Mouse (Mus musculus) intestine, embryonic 16.5 days (tissue): ENCODE measurements around the gene Olfr694. TPM values are rescaled to one million over a fixed set of nuclear protein-coding genes. Genes with fewer than 3 reads are reported as not detected.
A peak's percentile ranks its signal among the peaks of the same experiment; 100 is the strongest.
"Not testable (repeated sequence)": the region's sequence is repeated elsewhere in the genome, so short reads cannot be mapped to it uniquely, and the experiment has no call there.

Experiments used
- ATAC-seq: fragments of 200-750 bp; cut with Nextera tagmentation; 2 replicates; pipeline ENCODE4 v1.8.0; 2017; ENCODE audit warnings: moderate TSS enrichment, moderate library complexity
- H3K27ac ChIP-seq: fragments of 300-500 bp; sonication (generic); 2 replicates; pipeline ENCODE4 v1.5.1; 2014; ENCODE audit warnings: mild to moderate bottlenecking, low read length
- H3K27me3 ChIP-seq: fragments of 300-500 bp; sonication (generic); replicated peaks from 2 replicates; pipeline ENCODE4 v1.6.1; 2014; ENCODE audit warnings: low read length, control low read depth, mixed read lengths; ENCODE audit not compliant: control insufficient read depth, insufficient read depth
- H3K36me3 ChIP-seq: fragments of 300-500 bp; sonication (generic); 2 replicates; pipeline ENCODE4 v1.6.1; 2014; ENCODE audit warnings: low read length, control low read depth; ENCODE audit not compliant: control insufficient read depth, insufficient read depth
- H3K4me1 ChIP-seq: fragments of 300-500 bp; sonication (generic); 2 replicates; pipeline ENCODE4 v1.6.1; 2014; ENCODE audit warnings: low read length, control low read depth, mixed read lengths; ENCODE audit not compliant: control insufficient read depth, insufficient read depth
- H3K4me2 ChIP-seq: fragments of 300-500 bp; sonication (generic); 2 replicates; pipeline ENCODE4 v1.6.1; 2014; ENCODE audit warnings: low read depth, low read length, control low read depth
- H3K4me3 ChIP-seq: fragments of 300-500 bp; sonication (generic); 2 replicates; pipeline ENCODE4 v1.5.1; 2014; ENCODE audit warnings: mild to moderate bottlenecking, low read length
- H3K9ac ChIP-seq: fragments of 300-500 bp; sonication (generic); 2 replicates; pipeline ENCODE4 v1.6.1; 2014; ENCODE audit warnings: low read depth, low read length
- H3K9me3 ChIP-seq: fragments of 300-500 bp; sonication (generic); 2 replicates; pipeline ENCODE4 v1.6.1; 2016; ENCODE audit warnings: low read length, control low read depth; ENCODE audit not compliant: control insufficient read depth
- WGBS: fragments of 180-500 bp; shearing (Covaris S2); extraction: QIAGEN DNeasy Blood & Tissue Kit; methylation state at CpG from one replicate; pipeline ENCODE4 v1.1.7; 2014; 5-methylcytosine and 5-hydroxymethylcytosine counted together
- polyA plus RNA-seq: library from polyadenylated mRNA; unstranded; fragments of >200 nt; fragmentation: Nextera tagmentation; extraction: Ambion mirVana; gene quantifications from 2 replicates; pipeline ENCODE4 v1.2.1, GENCODE M21; 2015

Olfr694 gene
- polyA plus RNA-seq: not detected in 2 replicates

- WGBS: 83% methylated on average over 1 of the region's 1 CpGs
- Histone ChIP-seq H3K27me3 (no peaks in the 10 kb centered on the region), H3K9ac (no peak within 1 kb of the TSS), H3K4me1 (no peaks in the 10 kb centered on the region), H3K9me3 (no peaks in the 10 kb centered on the region), H3K36me3 (no peaks in the 10 kb centered on the region), H3K4me3 (no peak within 1 kb of the TSS), H3K27ac (no peak within 1 kb of the TSS), H3K4me2 (no peak within 1 kb of the TSS)
- ATAC-seq: no peak
These were observed at the start of gene Olfr694 for GRCm38 (mm10) chr7:106691714-106692113. Gene Olfr694 (minus strand): TSS chr7:106691814.

- no peaks in the 10 kb centered on the region for H3K36me3 ChIP-seq
- H3K27ac ChIP-seq: no peak overlapping the region
- no peaks in the 10 kb centered on the region for H3K9me3 ChIP-seq
- no peak overlapping the region for H3K9ac ChIP-seq
- ATAC-seq: no peak
- H3K27me3 ChIP-seq: no peaks in the 10 kb centered on the region
- H3K4me3 ChIP-seq: no peak overlapping the region
- 0 out of 2 replicates have a peak, but pooled peaks cover 3% of the 10 kb centered on the region for H3K4me1 ChIP-seq
- H3K4me2 ChIP-seq: no peak overlapping the region
These were observed 45.4 kb upstream of the Olfr694 start for GRCm38 (mm10) chr7:106737028-106737427.

GRCm38 (mm10) chr7:106733717-106734116, 42.1 kb upstream of the Olfr694 start:
- Histone ChIP-seq H3K27ac (no peak overlapping the region), H3K9me3 (no peaks in the 10 kb centered on the region), H3K9ac (no peak overlapping the region), H3K4me2 (no peak overlapping the region), H3K4me3 (no peak overlapping the region), H3K27me3 (no peaks in the 10 kb centered on the region), H3K36me3 (no peaks in the 10 kb centered on the region), H3K4me1 (0 out of 2 replicates have a peak, but pooled peaks cover 3% of the 10 kb centered on the region)
- peak; percentile 93 for ATAC-seq
- WGBS: 24% methylated on average over 2 of the region's 2 CpGs

- not testable (repeated sequence) for H3K4me2 ChIP-seq, H3K4me1 ChIP-seq, H3K9ac ChIP-seq, H3K36me3 ChIP-seq, H3K27me3 ChIP-seq, H3K4me3 ChIP-seq, H3K9me3 ChIP-seq, H3K27ac ChIP-seq, ATAC-seq
- WGBS: 77% methylated on average over 2 of the region's 2 CpGs
These were observed 34.0 kb upstream of the Olfr694 start for GRCm38 (mm10) chr7:106725654-106726053.

- no peak within 1 kb of the TSS for H3K27ac ChIP-seq
- no peak within 1 kb of the TSS for H3K4me2 ChIP-seq
- no peak for ATAC-seq
These were observed 24.7 kb upstream of the Olfr694 start, which contains the start of gene Olfr695 for GRCm38 (mm10) chr7:106716296-106716695. Gene Olfr695 (minus strand): TSS chr7:106716396.

GRCm38 (mm10) chr7:106711463-106711862, 19.8 kb upstream of the Olfr694 start:
- Histone ChIP-seq H3K9ac (no peak overlapping the region), H3K4me2 (no peak overlapping the region), H3K4me1 (no peaks in the 10 kb centered on the region), H3K9me3 (no peaks in the 10 kb centered on the region), H3K36me3 (no peaks in the 10 kb centered on the region), H3K4me3 (no peak overlapping the region), H3K27me3 (no peaks in the 10 kb centered on the region), H3K27ac (no peak overlapping the region)
- no peak for ATAC-seq
- 90% methylated on average over 6 of the region's 6 CpGs for WGBS

More at GRCm38 (mm10) chr7:106716296-106716695, 24.7 kb upstream of the Olfr694 start, which contains the start of gene Olfr695:
- H3K36me3 ChIP-seq: no peaks in the 10 kb centered on the region
- no peaks in the 10 kb centered on the region for H3K4me1 ChIP-seq
- no peaks in the 10 kb centered on the region for H3K9me3 ChIP-seq
- no peaks in the 10 kb centered on the region for H3K27me3 ChIP-seq
- H3K4me3 ChIP-seq: no peak within 1 kb of the TSS
- no peak within 1 kb of the TSS for H3K9ac ChIP-seq

- H3K36me3 ChIP-seq, ATAC-seq, H3K9me3 ChIP-seq, H3K4me2 ChIP-seq, H3K4me3 ChIP-seq, H3K9ac ChIP-seq, H3K27ac ChIP-seq, H3K4me1 ChIP-seq, H3K27me3 ChIP-seq: not testable (repeated sequence)
- 91% methylated on average over 10 of the region's 10 CpGs for WGBS
These were observed 16.1 kb upstream of the Olfr694 start for GRCm38 (mm10) chr7:106707705-106708104.

GRCm38 (mm10) chr7:106696891-106697290, 5.3 kb upstream of the Olfr694 start:
- 88% methylated on average over 1 of the region's 1 CpGs for WGBS
- H3K4me2 ChIP-seq: no peak overlapping the region
- H3K9me3 ChIP-seq: no peaks in the 10 kb centered on the region; the same call in 1 of the 2 replicates
- no peaks in the 10 kb centered on the region for H3K4me1 ChIP-seq
- no peak overlapping the region for H3K27ac ChIP-seq
- no peak overlapping the region for H3K4me3 ChIP-seq
- no peaks in the 10 kb centered on the region for H3K36me3 ChIP-seq
- ATAC-seq: no peak
- H3K27me3 ChIP-seq: no peaks in the 10 kb centered on the region
- H3K9ac ChIP-seq: no peak overlapping the region

GRCm38 (mm10) chr7:106692976-106693375, 1.4 kb upstream of the Olfr694 start:
- no peaks in the 10 kb centered on the region for H3K9me3 ChIP-seq
- H3K27me3 ChIP-seq: no peaks in the 10 kb centered on the region
- WGBS: 76% methylated on average over 3 of the region's 3 CpGs
- H3K9ac ChIP-seq: no peak overlapping the region
- ATAC-seq: no peak
- no peaks in the 10 kb centered on the region for H3K36me3 ChIP-seq
- H3K4me1 ChIP-seq: no peaks in the 10 kb centered on the region
- no peak overlapping the region for H3K4me3 ChIP-seq
- H3K27ac ChIP-seq: no peak overlapping the region
- H3K4me2 ChIP-seq: no peak overlapping the region

- ATAC-seq: no peak
- Histone ChIP-seq H3K27me3 (no peaks in the 10 kb centered on the region), H3K4me2 (no peak overlapping the region), H3K9ac (no peak overlapping the region), H3K27ac (no peak overlapping the region), H3K9me3 (no peaks in the 10 kb centered on the region), H3K36me3 (no peaks in the 10 kb centered on the region), H3K4me3 (no peak overlapping the region), H3K4me1 (no peaks in the 10 kb centered on the region)
- 88% methylated on average over 2 of the region's 2 CpGs for WGBS
These were observed 6.2 kb downstream of the Olfr694 start for GRCm38 (mm10) chr7:106685382-106685781.
